Mouse (Mus musculus) testis, adult 2 months (tissue): ENCODE data around the gene Uba3.

Experiments
- CTCF ChIP-seq: fragments of 200-500 bp; IDR thresholded peaks from 2 replicates; pipeline ENCODE4 v1.5.1; 2012; ENCODE audit warnings: low read depth, mild to moderate bottlenecking, inconsistent platforms, low read length, moderate library complexity; ENCODE audit not compliant: control insufficient read depth, insufficient read depth, insufficient replicate concordance
- POLR2A ChIP-seq: fragments of 200-500 bp; IDR thresholded peaks from 2 replicates; pipeline ENCODE4 v1.6.1; 2012; ENCODE audit warnings: low read depth, mild to moderate bottlenecking, inconsistent platforms, low read length, moderate library complexity; ENCODE audit not compliant: control insufficient read depth

- TF ChIP-seq CTCF (no peak), POLR2A (no peak)
Measured at GRCm38 (mm10) chr6:97147755-97148382, 57.6 kb downstream of the Uba3 start.
